Mouse (Mus musculus): Measurements from ENCODE around the gene Erg28.

- no peak for TF ChIP-seq REST (IDR thresholded peaks at IDR 0.05; ENCODE audit: insufficient read depth, insufficient read length)
- no peak for TF ChIP-seq MAX (IDR thresholded peaks at IDR 0.05; ENCODE audit: low read depth)
- no peak for TF ChIP-seq MYOG (IDR thresholded peaks at IDR 0.05; ENCODE audit: control insufficient read depth in 1 of 3, insufficient read depth in 1 of 3, insufficient read length in 2 of 3, low read depth in 2 of 3)
- no peak for TF ChIP-seq POLR2A (IDR thresholded peaks at IDR 0.05; ENCODE audit: insufficient read length, low read depth)
- TF ChIP-seq TCF12 (IDR thresholded peaks at IDR 0.05; ENCODE audit: insufficient read depth, poor library complexity, severe bottlenecking): no peak
Observed at GRCm38 (mm10) chr12:85810959-85811358, 13.4 kb downstream of the Erg28 start.
